Mouse (Mus musculus) midbrain, embryonic 12.5 days (tissue): ENCODE measurements at regions not wholly inside any gene's neighbourhood (a gene's known extent, or its start where the extent isn't known, plus 50 kb on each side); places are given as distances from the start of the nearest gene placed in this dataset.
"Not testable (repeated sequence)": the region's sequence is repeated elsewhere in the genome, so short reads cannot be mapped to it uniquely, and the experiment has no call there.

Experiments used
- ATAC-seq: fragments of 200-750 bp; cut with Nextera tagmentation; 2 replicates; pipeline ENCODE4 v1.8.0; 2017; ENCODE audit warnings: low read depth, moderate TSS enrichment, moderate library complexity; ENCODE audit not compliant: low FRiP score
- H3K27ac ChIP-seq: fragments of 300-500 bp; sonication (generic); replicated peaks from 2 replicates; pipeline ENCODE4 v1.5.1; 2016; ENCODE audit warnings: mild to moderate bottlenecking
- H3K27me3 ChIP-seq: fragments of 300-500 bp; sonication (generic); 2 replicates; pipeline ENCODE4 v1.6.1; 2016; ENCODE audit warnings: mild to moderate bottlenecking
- H3K36me3 ChIP-seq: fragments of 300-500 bp; sonication (generic); 2 replicates; pipeline ENCODE4 v1.6.1; 2016
- H3K4me1 ChIP-seq: fragments of 300-500 bp; sonication (generic); 2 replicates; pipeline ENCODE4 v1.6.1; 2016
- H3K4me2 ChIP-seq: fragments of 300-500 bp; sonication (generic); replicated peaks from 2 replicates; pipeline ENCODE4 v1.6.1; 2016; ENCODE audit warnings: mild to moderate bottlenecking, moderate library complexity
- H3K4me3 ChIP-seq: fragments of 300-500 bp; sonication (generic); 2 replicates; pipeline ENCODE4 v1.5.1; 2016; ENCODE audit warnings: mild to moderate bottlenecking
- H3K9ac ChIP-seq: fragments of 300-500 bp; sonication (generic); replicated peaks from 2 replicates; pipeline ENCODE4 v1.6.1; 2016; ENCODE audit warnings: mild to moderate bottlenecking, moderate library complexity
- H3K9me3 ChIP-seq: fragments of 300-500 bp; sonication (generic); 2 replicates; pipeline ENCODE4 v1.6.1; 2016; ENCODE audit warnings: mild to moderate bottlenecking
- WGBS: fragments of 180-500 bp; shearing (Covaris S2); methylation state at CpG from one replicate; pipeline ENCODE4 v1.1.7; 2016; 5-methylcytosine and 5-hydroxymethylcytosine counted together

DNA sequence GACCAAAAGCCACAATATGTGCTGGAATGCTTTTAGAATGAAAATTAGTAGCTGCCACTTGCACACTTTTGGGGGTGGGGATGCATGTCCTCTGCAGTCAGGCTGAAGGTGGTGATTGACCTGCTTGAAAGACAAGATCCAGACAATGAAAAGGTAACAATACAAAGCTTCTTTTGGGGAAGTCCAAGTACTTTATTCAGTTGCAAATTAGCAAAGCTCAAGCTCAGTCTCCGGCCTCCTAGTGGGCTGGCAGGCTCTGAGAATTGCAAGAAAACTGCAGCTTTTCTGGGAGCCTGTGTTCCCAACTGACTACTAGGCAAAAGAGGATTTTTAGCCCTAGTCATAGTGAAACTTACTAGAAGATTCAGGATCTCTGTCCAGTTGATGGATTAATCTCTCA, 2464.8 kb upstream of the Cdh20 start:
- Histone ChIP-seq H3K9ac (no peak overlapping the region), H3K27me3 (no peaks in the 10 kb centered on the region), H3K4me2 (no peak overlapping the region), H3K4me3 (no peak overlapping the region), H3K27ac (no peak overlapping the region), H3K9me3 (peaks cover 8% of the 10 kb centered on the region; the same call in 1 of the 2 replicates), H3K4me1 (no peaks in the 10 kb centered on the region), H3K36me3 (no peaks in the 10 kb centered on the region)
- ATAC-seq = no peak
- 31% methylated on average over 1 of the region's 1 CpGs for WGBS

DNA sequence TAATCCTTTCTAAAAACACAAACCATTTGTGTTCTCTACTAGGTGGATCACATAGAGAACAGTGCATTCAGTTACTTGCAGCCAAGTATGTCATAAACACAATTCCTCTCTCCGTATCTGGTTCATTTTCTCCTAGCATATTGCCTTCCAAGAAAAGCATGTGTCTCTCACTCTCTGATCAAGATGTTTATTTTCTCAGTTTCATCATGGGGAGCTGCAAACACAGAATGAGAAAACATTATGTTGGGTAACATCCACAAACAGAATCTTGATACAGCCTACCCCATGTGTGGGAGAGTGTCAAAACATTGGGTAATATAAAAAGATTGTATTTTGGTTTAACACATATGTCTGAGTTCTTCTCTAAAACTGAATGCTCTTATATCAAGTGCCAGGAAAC, 2415.2 kb upstream of the Cdh20 start:
- ATAC-seq = no peak
- no peak overlapping the region for H3K27ac ChIP-seq
- H3K27me3 ChIP-seq = no peaks in the 10 kb centered on the region
- H3K9me3 ChIP-seq = no peaks in the 10 kb centered on the region
- H3K36me3 ChIP-seq = no peaks in the 10 kb centered on the region
- no peak overlapping the region for H3K9ac ChIP-seq
- WGBS = 84% methylated on average over 1 of the region's 1 CpGs
- no peak overlapping the region for H3K4me2 ChIP-seq
- no peaks in the 10 kb centered on the region for H3K4me1 ChIP-seq
- H3K4me3 ChIP-seq = no peak overlapping the region

- not testable (repeated sequence) for H3K27ac ChIP-seq, H3K9ac ChIP-seq, H3K4me1 ChIP-seq, H3K9me3 ChIP-seq, ATAC-seq, H3K4me2 ChIP-seq, H3K27me3 ChIP-seq, H3K36me3 ChIP-seq, H3K4me3 ChIP-seq
- 88% methylated on average over 8 of the region's 8 CpGs for WGBS
Measured at GRCm38 (mm10) chr1:102357911-102358310, 2410.4 kb upstream of the Cdh20 start.

GRCm38 (mm10) chr1:102378613-102379012, 2389.7 kb upstream of the Cdh20 start:
- no peaks in the 10 kb centered on the region for H3K9me3 ChIP-seq
- no peak overlapping the region for H3K4me3 ChIP-seq
- 70% methylated on average over 1 of the region's 1 CpGs for WGBS
- no peak overlapping the region for H3K9ac ChIP-seq
- H3K4me1 ChIP-seq = no peaks in the 10 kb centered on the region
- ATAC-seq = 0 out of 2 replicates have a peak, but pooled peaks have one; percentile 16
- no peak overlapping the region for H3K27ac ChIP-seq
- H3K27me3 ChIP-seq = no peaks in the 10 kb centered on the region
- no peaks in the 10 kb centered on the region for H3K36me3 ChIP-seq
- no peak overlapping the region for H3K4me2 ChIP-seq
